Mouse (Mus musculus): ENCODE measurements around the gene Mrgprg. TPM values are rescaled to one million over a fixed set of nuclear protein-coding genes. Genes with fewer than 3 reads are reported as not detected.

The Mrgprg gene
- polyA plus RNA-seq, 1 experiment from 2014 or later: not detected

DNA sequence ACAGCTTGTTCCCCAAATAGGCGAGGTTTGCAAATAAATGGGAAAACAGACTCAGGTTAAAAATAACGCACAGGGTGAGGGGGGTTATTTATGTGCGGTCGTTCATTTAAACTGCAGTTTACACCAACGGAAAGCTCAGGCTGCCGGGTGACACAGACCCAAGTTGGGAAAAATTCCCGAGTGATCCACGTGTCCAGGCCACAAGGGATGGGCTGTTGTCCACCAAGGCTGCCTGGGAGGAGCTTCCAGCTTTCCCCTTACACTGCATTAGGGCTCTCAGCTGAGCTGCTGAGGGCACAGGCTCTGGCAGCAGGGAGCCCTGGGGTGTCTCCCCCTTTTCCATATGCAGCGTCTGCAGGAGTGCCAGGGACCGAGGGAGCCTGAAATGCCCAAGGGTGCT, 36.9 kb downstream of the Mrgprg start:
- 77% methylated on average over 10 of the region's 10 CpGs for WGBS
- Histone ChIP-seq H3K9me3 (ENCODE audit: control insufficient read depth, low read length) (no peaks in the 10 kb centered on the region), H3K27ac (ENCODE audit: low read depth, low read length) (no peak overlapping the region), H3K4me2 (no peak overlapping the region), H3K36me3 (ENCODE audit: control insufficient read depth, insufficient read depth, low read length) (no peaks in the 10 kb centered on the region), H3K4me3 (ENCODE audit: low read depth, low read length) (no peak overlapping the region), H3K4me1 (replicated peaks; ENCODE audit: control insufficient read depth, insufficient read depth, low read length) (no peaks in the 10 kb centered on the region), H3K9ac (ENCODE audit: low read depth, low read length) (no peak overlapping the region), H3K27me3 (replicated peaks; ENCODE audit: control insufficient read depth, insufficient read depth, low read length) (no peaks in the 10 kb centered on the region)
- no peak for DNase-seq (ENCODE audit: low spot score)
- ATAC-seq (replicated peaks; ENCODE audit: low FRiP score): no peak

DNA sequence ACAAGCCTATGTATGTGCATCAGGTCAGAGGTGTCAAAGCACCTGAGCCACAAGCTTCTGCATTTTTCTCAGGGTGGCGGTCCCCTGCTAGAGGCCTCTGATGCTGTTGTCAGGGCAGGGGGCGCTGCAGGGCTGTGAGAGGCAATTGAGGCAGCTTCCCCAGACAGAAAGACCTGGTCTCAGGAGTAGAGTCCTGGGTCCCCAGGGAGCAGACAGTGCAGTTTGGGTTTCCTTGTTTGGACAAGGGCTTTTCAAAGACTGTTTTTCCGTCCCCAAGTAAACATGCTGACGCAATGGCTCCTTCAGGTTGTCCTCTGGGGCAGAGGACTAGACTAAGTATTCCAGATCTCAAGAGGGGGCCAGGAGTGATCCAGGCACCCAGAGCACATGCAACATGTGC, 40.4 kb downstream of the Mrgprg start:
- 63% methylated on average over 4 of the region's 4 CpGs for WGBS
- Histone ChIP-seq H3K27ac (ENCODE audit: low read depth, low read length) (no peak overlapping the region), H3K4me3 (ENCODE audit: low read depth, low read length) (no peak overlapping the region), H3K36me3 (ENCODE audit: control insufficient read depth, insufficient read depth, low read length) (no peaks in the 10 kb centered on the region), H3K9me3 (ENCODE audit: control insufficient read depth, low read length) (no peaks in the 10 kb centered on the region), H3K27me3 (replicated peaks; ENCODE audit: control insufficient read depth, insufficient read depth, low read length) (no peaks in the 10 kb centered on the region), H3K9ac (ENCODE audit: low read depth, low read length) (no peak overlapping the region), H3K4me1 (replicated peaks; ENCODE audit: control insufficient read depth, insufficient read depth, low read length) (no peaks in the 10 kb centered on the region), H3K4me2 (no peak overlapping the region)
- DNase-seq (ENCODE audit: low spot score) (no peak), ATAC-seq (replicated peaks; ENCODE audit: low FRiP score) (no peak)

DNA sequence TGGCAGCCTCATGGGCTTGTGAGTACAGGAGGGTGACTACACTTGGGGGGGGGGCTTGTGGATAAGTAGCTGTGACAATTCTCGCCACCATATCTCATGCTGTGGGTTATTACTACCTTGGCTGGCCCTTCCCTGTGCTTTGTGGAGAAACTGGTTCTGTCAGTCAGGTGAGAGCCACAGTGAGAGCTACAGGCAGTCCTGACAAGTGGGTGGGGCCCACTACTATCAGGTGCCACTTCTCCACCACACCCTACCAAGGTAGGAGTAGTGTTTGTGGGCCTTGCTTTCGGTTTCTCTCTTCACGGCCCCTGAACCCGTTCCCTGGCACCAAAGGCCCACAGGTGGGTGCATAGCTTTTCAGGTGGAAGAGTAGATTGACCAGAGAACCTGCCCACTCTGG, 43.0 kb downstream of the Mrgprg start:
- H3K4me3 ChIP-seq (ENCODE audit: low read depth, low read length): no peak overlapping the region
- H3K9me3 ChIP-seq (ENCODE audit: control insufficient read depth, low read length): no peaks in the 10 kb centered on the region
- 79% methylated on average over 4 of the region's 4 CpGs for WGBS
- H3K4me1 ChIP-seq (replicated peaks; ENCODE audit: control insufficient read depth, insufficient read depth, low read length): no peaks in the 10 kb centered on the region
- H3K9ac ChIP-seq (ENCODE audit: low read depth, low read length): no peak overlapping the region
- DNase-seq (ENCODE audit: low spot score) (no peak), ATAC-seq (replicated peaks; ENCODE audit: low FRiP score) (no peak)
- no peak overlapping the region for H3K27ac ChIP-seq (ENCODE audit: low read depth, low read length)
- H3K36me3 ChIP-seq (ENCODE audit: control insufficient read depth, insufficient read depth, low read length): no peaks in the 10 kb centered on the region
- H3K4me2 ChIP-seq: no peak overlapping the region
- no peaks in the 10 kb centered on the region for H3K27me3 ChIP-seq (replicated peaks; ENCODE audit: control insufficient read depth, insufficient read depth, low read length)

- Histone ChIP-seq H3K36me3 (ENCODE audit: control insufficient read depth, insufficient read depth, low read length) (no peaks in the 10 kb centered on the region), H3K9ac (ENCODE audit: low read depth, low read length) (no peak overlapping the region), H3K9me3 (ENCODE audit: control insufficient read depth, low read length) (no peaks in the 10 kb centered on the region), H3K27me3 (replicated peaks; ENCODE audit: control insufficient read depth, insufficient read depth, low read length) (no peaks in the 10 kb centered on the region), H3K4me2 (no peak overlapping the region), H3K4me3 (ENCODE audit: low read depth, low read length) (no peak overlapping the region), H3K27ac (ENCODE audit: low read depth, low read length) (no peak overlapping the region), H3K4me1 (replicated peaks; ENCODE audit: control insufficient read depth, insufficient read depth, low read length) (no peaks in the 10 kb centered on the region)
- ATAC-seq (replicated peaks; ENCODE audit: low FRiP score): no peak
- 88% methylated on average over 5 of the region's 5 CpGs for WGBS
- DNase-seq (ENCODE audit: low spot score): no peak
These were observed 44.1 kb downstream of the Mrgprg start for GRCm38 (mm10) chr7:143722646-143723045.

GRCm38 (mm10) chr7:143717811-143718210, 49.0 kb downstream of the Mrgprg start:
- Histone ChIP-seq H3K4me2 (no peak overlapping the region), H3K27me3 (replicated peaks; ENCODE audit: control insufficient read depth, insufficient read depth, low read length) (no peaks in the 10 kb centered on the region), H3K4me3 (ENCODE audit: low read depth, low read length) (no peak overlapping the region), H3K36me3 (ENCODE audit: control insufficient read depth, insufficient read depth, low read length) (no peaks in the 10 kb centered on the region), H3K9me3 (ENCODE audit: control insufficient read depth, low read length) (no peaks in the 10 kb centered on the region), H3K9ac (ENCODE audit: low read depth, low read length) (no peak overlapping the region), H3K4me1 (replicated peaks; ENCODE audit: control insufficient read depth, insufficient read depth, low read length) (no peaks in the 10 kb centered on the region), H3K27ac (ENCODE audit: low read depth, low read length) (no peak overlapping the region)
- 55% methylated on average over 1 of the region's 1 CpGs for WGBS
- ATAC-seq (replicated peaks; ENCODE audit: low FRiP score) (no peak), DNase-seq (ENCODE audit: low spot score) (no peak)

Small RNAs within 50 kb of the gene (microRNA-seq; reads per million reads assigned to microRNA genes)
- gene Gm22064 (ENCODE audit: borderline number of aligned reads): not detected

Other genes with a start within 250 kb of the Mrgprg start
- gene Nap1l4, start 217.9 kb downstream of the Mrgprg start, polyA plus RNA-seq (2014; fragmentation: Nextera tagmentation; extraction: Ambion mirVana): 133 and 139 TPM in 2 replicates
- gene Cars, start 166.9 kb downstream of the Mrgprg start, polyA plus RNA-seq (2014; fragmentation: Nextera tagmentation; extraction: Ambion mirVana): 100 and 107 TPM in 2 replicates
- 0.73 and 0.92 TPM in 2 replicates for gene Tnfrsf26, start 138.3 kb downstream of the Mrgprg start, polyA plus RNA-seq (2014; fragmentation: Nextera tagmentation; extraction: Ambion mirVana)
- 2.6 and 3.9 TPM in 2 replicates for gene Tnfrsf22, start 117.3 kb downstream of the Mrgprg start, polyA plus RNA-seq (2014; fragmentation: Nextera tagmentation; extraction: Ambion mirVana)
- gene Tnfrsf23, start 81.1 kb downstream of the Mrgprg start, polyA plus RNA-seq (2014; fragmentation: Nextera tagmentation; extraction: Ambion mirVana): 0.17 and 0.34 TPM in 2 replicates
- 8.3 and 8.9 TPM in 2 replicates for gene Osbpl5, start 10.0 kb downstream of the Mrgprg start, polyA plus RNA-seq (2014; fragmentation: Nextera tagmentation; extraction: Ambion mirVana)
- gene Mrgpre, start 17.5 kb upstream of the Mrgprg start, polyA plus RNA-seq (2014; fragmentation: Nextera tagmentation; extraction: Ambion mirVana): 0.59 and 0.86 TPM in 2 replicates
- gene Nadsyn1, start 55.9 kb upstream of the Mrgprg start, polyA plus RNA-seq (2014; fragmentation: Nextera tagmentation; extraction: Ambion mirVana): 8.6 and 12.7 TPM in 2 replicates
- 66.9 and 75.9 TPM in 2 replicates for gene Dhcr7, start 56.2 kb upstream of the Mrgprg start, polyA plus RNA-seq (2014; fragmentation: Nextera tagmentation; extraction: Ambion mirVana)
- not detected in 2 replicates for gene Gm498, start 99.8 kb upstream of the Mrgprg start, polyA plus RNA-seq (2014; fragmentation: Nextera tagmentation; extraction: Ambion mirVana)
- 0.90 and 1.0 TPM in 2 replicates for gene Shank2, start 234.9 kb upstream of the Mrgprg start, polyA plus RNA-seq (2014; fragmentation: Nextera tagmentation; extraction: Ambion mirVana)

Data from liver, embryonic 11.5 days (tissue).